ENCODE assay signal across 8 mouse cellular contexts in genomic region chr10:127165354-127165653, GRCm38 (mm10). TPM values are rescaled to one million over a fixed set of nuclear protein-coding genes. Genes with fewer than 3 reads are reported as not detected.
DNase-seq lines count a peak whose midpoint lies in the region; ATAC-seq and TF ChIP-seq lines count a peak whose summit lies in the region.

No protein-coding gene starts in this region.

- peak overlapping the region; percentile 95 for H3K27ac ChIP-seq in left cerebral cortex, adult 2 months
- H3K27ac ChIP-seq in embryonic facial prominence, embryonic 13.5 days = no peak overlapping the region
- H3K27ac ChIP-seq in hindbrain, postnatal 0 days = peak overlapping the region; percentile 96

- peak overlapping the region; percentile 79 for H3K9ac ChIP-seq in embryonic facial prominence, embryonic 13.5 days
- peak overlapping the region; percentile 96 for H3K9ac ChIP-seq in hindbrain, postnatal 0 days (replicated peaks; ENCODE audit: low read length)

- peak overlapping the region; percentile 100 for H3K4me2 ChIP-seq in embryonic facial prominence, embryonic 13.5 days
- H3K4me2 ChIP-seq in hindbrain, postnatal 0 days (ENCODE audit: low read depth, low read length) = peak overlapping the region; percentile 89

- H3K4me1 ChIP-seq in embryonic facial prominence, embryonic 13.5 days = peaks cover 32% of the 10 kb centered on the region
- H3K4me1 ChIP-seq in hindbrain, postnatal 0 days (ENCODE audit: insufficient read depth, low read length) = 0 out of 2 replicates have a peak, but pooled peaks cover 7% of the 10 kb centered on the region

- DNase-seq in left cerebral cortex, adult 2 months (ENCODE audit: extremely low spot score in 1 of 2, low spot score in 2 of 2) = no peak
- DNase-seq in left cerebral cortex, postnatal 4 days = no peak
- no peak for DNase-seq in hindbrain, postnatal 0 days (ENCODE audit: low spot score)
- peak; percentile 83 for DNase-seq in neural tube, embryonic 10.5 days (ENCODE audit: extremely low spot score, low spot score)
- no peak for DNase-seq in retina, postnatal 1 day
- DNase-seq in thymus, adult 18-20 months = no peak
- DNase-seq in cerebellum, postnatal 36 days = no peak

- WGBS in embryonic facial prominence, embryonic 13.5 days = under 1% methylated on average over 42 of the region's 42 CpGs
- 0% methylated on average over 42 of the region's 42 CpGs for WGBS in hindbrain, postnatal 0 days

- no peak for TF ChIP-seq CTCF in left cerebral cortex, adult 2 months (IDR thresholded peaks at IDR 0.05)
- TF ChIP-seq CTCF in hindbrain, postnatal 0 days (IDR thresholded peaks at IDR 0.05; ENCODE audit: low read depth) = no peak

- H3K27me3 ChIP-seq in embryonic facial prominence, embryonic 13.5 days = peaks cover 72% of the 10 kb centered on the region
- H3K27me3 ChIP-seq in hindbrain, postnatal 0 days (ENCODE audit: insufficient read depth, low read length) = no peaks in the 10 kb centered on the region

- no peaks in the 10 kb centered on the region for H3K36me3 ChIP-seq in embryonic facial prominence, embryonic 13.5 days
- peaks cover 5% of the 10 kb centered on the region; the same call in 1 of the 2 replicates for H3K36me3 ChIP-seq in hindbrain, postnatal 0 days (ENCODE audit: insufficient read depth, low read length)

- intact Hi-C loops in left cerebral cortex, adult 2 months (cut with DNase I) = loop anchor here (1.0 kb wide), 1 partner anchor 42 kb away; no protein-coding TSS in a partner anchor
- intact Hi-C loops in left cerebral cortex, postnatal 4 days (cut with DNase I) = loop anchor here (5.0 kb wide), 1 partner anchor 43 kb away; the partner anchor contains the start of gene Os9

- H3K9me3 ChIP-seq in embryonic facial prominence, embryonic 13.5 days = no peaks in the 10 kb centered on the region
- H3K9me3 ChIP-seq in hindbrain, postnatal 0 days (ENCODE audit: low read length) = no peaks in the 10 kb centered on the region

- peak overlapping the region; percentile 62 for H3K4me3 ChIP-seq in left cerebral cortex, adult 2 months
- peak overlapping the region; percentile 64 for H3K4me3 ChIP-seq in embryonic facial prominence, embryonic 13.5 days
- H3K4me3 ChIP-seq in hindbrain, postnatal 0 days (ENCODE audit: low read length) = peak overlapping the region; percentile 76

- peak; percentile 69 for ATAC-seq in embryonic facial prominence, embryonic 13.5 days (ENCODE audit: insufficient number of reproducible peaks, insufficient read depth, low FRiP score, low TSS enrichment, low read depth)
- ATAC-seq in hindbrain, postnatal 0 days = peak; percentile 67

RNA-seq across cellular contexts. Expression of gene B4galnt1, which starts 0.3 kb away (rescaled TPM):
- 100 to 1,000 TPM; 122 to 125 TPM for total RNA-seq in left cerebral cortex, adult 2 months (2021)
- total RNA-seq in left cerebral cortex, postnatal 4 days (2021) = 100 to 1,000 TPM in 1 of 2 experiments, 10 to 100 TPM in 1; 99.8 to 109 TPM
- polyA plus RNA-seq in embryonic facial prominence, embryonic 13.5 days (2015; fragmentation: Nextera tagmentation; extraction: Ambion mirVana) = 8.9 and 9.0 TPM in 2 replicates
- 111 and 112 TPM in 2 replicates for total RNA-seq in hindbrain, postnatal 0 days (2014; rRNA removed)
- 56.7 and 65.3 TPM in 2 replicates for polyA plus RNA-seq in hindbrain, postnatal 0 days (2015; fragmentation: Nextera tagmentation; extraction: Ambion mirVana)

RNA-seq across cellular contexts. Expression of gene Slc26a10, which starts 15.1 kb away (rescaled TPM):
- 1 to 10 TPM; 3.8 TPM for total RNA-seq in left cerebral cortex, adult 2 months (2021)
- total RNA-seq in left cerebral cortex, postnatal 4 days (2021) = under 1 TPM; 0.83 to 0.88 TPM
- polyA plus RNA-seq in embryonic facial prominence, embryonic 13.5 days (2015; fragmentation: Nextera tagmentation; extraction: Ambion mirVana) = 1.3 and 2.0 TPM in 2 replicates
- total RNA-seq in hindbrain, postnatal 0 days (2014; rRNA removed) = 0.31 TPM in 1 of 2 replicates, not detected in the other
- 0.79 and 1.1 TPM in 2 replicates for polyA plus RNA-seq in hindbrain, postnatal 0 days (2015; fragmentation: Nextera tagmentation; extraction: Ambion mirVana)

RNA-seq across cellular contexts. Expression of gene Arhgef25, which starts 24.6 kb away (rescaled TPM):
- 100 to 1,000 TPM; 198 to 208 TPM for total RNA-seq in left cerebral cortex, adult 2 months (2021)
- total RNA-seq in left cerebral cortex, postnatal 4 days (2021) = 10 to 100 TPM; 70.5 to 75.6 TPM
- polyA plus RNA-seq in embryonic facial prominence, embryonic 13.5 days (2015; fragmentation: Nextera tagmentation; extraction: Ambion mirVana) = 117 and 130 TPM in 2 replicates
- 61.0 and 65.4 TPM in 2 replicates for total RNA-seq in hindbrain, postnatal 0 days (2014; rRNA removed)
- 20.3 and 21.6 TPM in 2 replicates for polyA plus RNA-seq in hindbrain, postnatal 0 days (2015; fragmentation: Nextera tagmentation; extraction: Ambion mirVana)

RNA-seq across cellular contexts. Expression of gene Dtx3, which starts 30.2 kb away (rescaled TPM):
- total RNA-seq in left cerebral cortex, adult 2 months (2021) = 100 to 1,000 TPM; 207 to 223 TPM
- total RNA-seq in left cerebral cortex, postnatal 4 days (2021) = 100 to 1,000 TPM; 184 to 207 TPM
- polyA plus RNA-seq in embryonic facial prominence, embryonic 13.5 days (2015; fragmentation: Nextera tagmentation; extraction: Ambion mirVana) = 161 and 165 TPM in 2 replicates
- 233 and 240 TPM in 2 replicates for total RNA-seq in hindbrain, postnatal 0 days (2014; rRNA removed)
- polyA plus RNA-seq in hindbrain, postnatal 0 days (2015; fragmentation: Nextera tagmentation; extraction: Ambion mirVana) = 170 and 185 TPM in 2 replicates

RNA-seq across cellular contexts. Expression of gene Os9, which starts 44.4 kb away (rescaled TPM):
- total RNA-seq in left cerebral cortex, adult 2 months (2021) = 100 to 1,000 TPM; 109 to 114 TPM
- total RNA-seq in left cerebral cortex, postnatal 4 days (2021) = 10 to 100 TPM; 86.3 to 90.7 TPM
- polyA plus RNA-seq in embryonic facial prominence, embryonic 13.5 days (2015; fragmentation: Nextera tagmentation; extraction: Ambion mirVana) = 76.5 and 87.7 TPM in 2 replicates
- 118 and 119 TPM in 2 replicates for total RNA-seq in hindbrain, postnatal 0 days (2014; rRNA removed)
- polyA plus RNA-seq in hindbrain, postnatal 0 days (2015; fragmentation: Nextera tagmentation; extraction: Ambion mirVana) = 128 and 129 TPM in 2 replicates
